Mouse (Mus musculus) heart, adult 18-20 months (tissue): ENCODE measurements around the gene Tmem159. TPM values are rescaled to one million over a fixed set of nuclear protein-coding genes. Genes with fewer than 3 reads are reported as not detected.

Experiments used
- DNase-seq, 2 experiments: peaks; one replicate each; pipeline ENCODE4 v3.0.0; 2021 to 2022; ENCODE audit warnings: mixed read lengths in 1 of 2
- total RNA-seq, 2 experiments: library from RNA; stranded (reverse); gene quantifications; 2 replicates each; pipeline ENCODE4 v1.2.3; 2021

Tmem159 gene
- total RNA-seq, 2 experiments from 2014 or later: 25.9 to 26.0 TPM

DNA sequence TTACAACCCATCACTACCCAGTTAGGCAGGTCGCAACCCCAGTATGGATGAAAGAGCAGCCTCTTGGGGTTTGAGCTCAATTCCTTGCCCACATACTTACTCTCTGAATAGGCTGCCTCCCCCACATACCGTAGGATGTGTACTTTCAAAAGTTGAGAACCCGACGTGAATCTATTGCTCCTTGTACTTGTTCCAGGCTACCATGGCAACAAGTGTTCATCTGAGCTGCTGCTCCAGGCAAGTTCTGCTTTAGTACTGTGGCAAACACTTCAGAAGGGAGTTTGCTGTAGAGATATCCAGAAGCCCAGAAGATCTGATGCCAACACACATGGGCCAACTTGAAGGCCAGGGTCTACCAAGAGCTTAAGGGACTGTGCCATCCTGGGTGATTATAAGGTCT, 26.8 kb downstream of the Tmem159 start:
- no peak for DNase-seq

DNA sequence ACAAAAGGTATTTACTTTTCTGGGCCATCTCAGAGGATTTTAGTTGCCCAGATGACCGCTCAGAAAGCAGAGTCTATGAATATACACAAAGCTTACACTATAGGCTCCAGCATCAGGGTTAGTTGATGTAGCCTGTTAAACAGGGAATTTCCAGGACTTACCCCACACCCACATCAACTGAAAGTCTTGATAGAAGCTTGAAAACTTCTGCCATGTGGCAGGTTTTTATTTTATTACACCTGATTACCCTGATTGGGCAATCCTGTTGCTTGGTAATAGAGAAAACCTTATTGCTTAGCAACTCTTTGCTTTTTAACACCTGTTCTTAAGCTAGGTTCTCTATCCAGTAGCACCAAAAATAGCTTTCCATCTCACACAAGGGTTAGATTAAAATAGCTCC, 40.6 kb downstream of the Tmem159 start:
- DNase-seq: no peak

DNA sequence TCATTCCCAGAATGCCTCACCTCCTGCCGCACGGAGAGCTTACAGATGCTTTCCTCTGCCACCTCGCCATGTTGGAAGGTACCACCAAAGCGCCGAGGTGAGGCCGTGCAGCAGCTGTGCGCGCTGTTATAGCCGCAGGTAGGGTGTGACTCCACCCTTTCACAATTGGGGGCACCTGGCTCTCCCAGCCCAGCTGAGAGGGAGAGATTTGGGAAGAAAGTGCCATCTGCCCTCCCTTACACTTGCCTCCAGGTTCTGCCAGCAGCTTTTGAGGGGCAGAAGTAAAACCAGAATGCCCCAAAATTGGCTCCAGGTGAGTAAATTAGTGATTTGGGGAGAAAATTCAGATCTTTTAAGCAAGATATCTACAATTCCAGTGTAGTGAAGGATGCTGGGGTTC, 43.0 kb downstream of the Tmem159 start, which contains the start of gene Zp2:
Gene Zp2, minus strand, starts transcription at position 101 of the 400 bp plus-strand sequence.
- DNase-seq: no peak

DNA sequence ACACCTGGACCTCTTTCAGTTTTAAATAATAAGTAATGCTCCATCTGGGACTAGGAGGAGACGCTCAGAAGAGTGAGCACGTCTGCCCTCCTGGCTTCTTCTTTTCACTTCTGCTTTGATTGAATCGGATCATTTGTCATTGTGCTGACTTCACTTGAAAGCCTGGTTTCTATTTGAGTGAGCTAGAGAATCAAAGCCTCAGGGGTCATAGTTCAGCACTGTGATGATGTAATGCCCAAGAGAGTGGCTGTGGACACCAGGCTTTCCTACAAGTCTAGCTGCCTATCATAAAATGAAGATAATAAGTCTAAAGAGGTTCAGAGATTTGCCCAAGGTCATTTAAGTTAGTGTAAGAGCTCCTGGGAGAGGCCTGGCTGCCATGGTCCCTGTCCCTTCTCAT, 48.1 kb downstream of the Tmem159 start:
- peak in 1 of 2 experiments; percentile 51 for DNase-seq

DNA sequence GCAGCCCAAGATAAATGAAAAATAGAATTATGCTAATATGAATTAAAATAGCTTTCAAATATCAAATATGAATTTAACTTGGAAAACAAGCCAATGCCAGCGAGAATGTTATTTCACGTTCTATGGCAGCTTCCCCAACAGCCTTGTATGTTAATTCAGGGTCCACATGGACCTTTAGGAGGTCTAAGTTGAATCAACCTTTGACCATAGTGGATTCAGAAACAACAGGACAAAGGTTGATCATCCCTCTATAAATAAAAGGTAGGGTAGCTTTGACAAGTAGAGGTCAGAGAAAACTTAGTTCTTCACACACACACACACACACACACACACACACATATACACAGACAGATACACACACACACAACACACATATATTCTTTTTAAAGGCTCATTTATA, 48.7 kb downstream of the Tmem159 start:
- no peak for DNase-seq

DNA sequence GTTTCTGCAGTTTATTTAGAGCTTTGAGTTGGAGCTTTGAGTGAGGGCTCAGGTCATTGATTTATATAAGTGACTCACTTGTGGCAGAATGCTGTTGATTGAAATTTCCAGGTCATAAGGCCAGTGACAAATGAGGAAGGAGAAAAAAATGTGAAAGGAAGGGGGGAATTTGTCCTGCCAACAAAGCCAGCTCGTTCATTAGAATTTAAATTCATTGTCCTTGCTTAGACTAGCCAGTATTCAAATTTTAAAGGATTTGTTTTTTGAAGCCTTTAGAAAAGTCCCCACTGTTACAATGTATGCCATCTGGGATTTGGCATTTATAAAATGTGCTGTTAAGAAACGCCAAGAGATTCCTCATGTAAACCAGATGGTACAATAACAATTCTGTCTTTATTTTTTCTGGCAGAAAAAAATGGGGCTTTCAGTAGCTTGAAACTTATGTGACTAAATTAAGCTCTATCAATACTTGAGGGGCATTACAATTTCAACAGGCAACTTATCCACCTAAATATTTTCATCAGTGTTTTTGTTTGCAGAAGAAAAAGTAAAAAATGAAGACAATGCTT, 54.8 kb downstream of the Tmem159 start:
- no peak for DNase-seq

DNA sequence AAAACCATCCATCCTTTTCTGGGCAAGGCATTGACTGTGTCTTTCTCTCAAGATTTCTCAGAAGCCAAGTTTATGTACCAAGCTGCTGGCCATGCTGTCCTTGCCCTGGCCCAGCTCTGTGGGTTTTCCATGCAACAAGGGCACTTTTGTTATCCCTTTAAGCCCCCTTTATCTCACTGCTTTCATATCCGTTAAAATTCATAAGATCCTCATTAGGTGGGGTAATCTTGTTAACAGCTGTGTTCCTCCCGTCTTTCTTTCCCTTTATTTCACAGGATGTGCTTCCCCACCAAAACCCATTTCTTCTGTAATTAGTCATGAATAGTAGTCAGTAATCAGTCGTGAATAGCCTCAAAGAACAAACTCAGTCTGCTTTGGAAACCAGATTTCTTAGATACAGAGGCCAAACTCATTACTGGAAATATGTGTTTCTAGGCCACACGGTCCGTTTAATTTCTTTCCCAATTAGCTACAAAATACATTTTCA, 55.5 kb downstream of the Tmem159 start:
- no peak for DNase-seq

DNA sequence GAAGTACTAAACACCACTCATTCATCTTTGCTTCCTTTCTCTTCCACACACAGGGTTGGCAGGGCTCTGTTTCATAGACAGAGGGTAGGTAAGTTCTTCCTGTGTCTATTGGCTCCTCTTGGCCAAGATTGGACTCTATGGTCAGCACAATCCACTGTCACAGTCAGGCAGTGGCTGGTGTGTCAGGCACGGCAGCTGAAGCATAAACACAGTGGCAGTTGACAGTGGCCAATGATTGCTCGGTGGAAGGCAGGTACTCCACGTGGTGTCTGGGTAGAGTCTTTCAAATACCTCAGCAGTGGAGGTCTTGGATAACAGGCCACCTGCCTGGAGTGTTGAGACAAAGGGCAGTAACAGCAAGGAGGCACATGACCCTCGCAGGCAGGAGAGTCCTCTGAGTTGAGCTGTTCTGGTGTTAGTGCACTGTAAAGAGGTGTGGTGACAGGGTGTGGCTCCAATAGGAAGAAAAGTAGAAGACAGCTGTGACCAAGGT, 56.0 kb downstream of the Tmem159 start:
- DNase-seq: no peak

DNA sequence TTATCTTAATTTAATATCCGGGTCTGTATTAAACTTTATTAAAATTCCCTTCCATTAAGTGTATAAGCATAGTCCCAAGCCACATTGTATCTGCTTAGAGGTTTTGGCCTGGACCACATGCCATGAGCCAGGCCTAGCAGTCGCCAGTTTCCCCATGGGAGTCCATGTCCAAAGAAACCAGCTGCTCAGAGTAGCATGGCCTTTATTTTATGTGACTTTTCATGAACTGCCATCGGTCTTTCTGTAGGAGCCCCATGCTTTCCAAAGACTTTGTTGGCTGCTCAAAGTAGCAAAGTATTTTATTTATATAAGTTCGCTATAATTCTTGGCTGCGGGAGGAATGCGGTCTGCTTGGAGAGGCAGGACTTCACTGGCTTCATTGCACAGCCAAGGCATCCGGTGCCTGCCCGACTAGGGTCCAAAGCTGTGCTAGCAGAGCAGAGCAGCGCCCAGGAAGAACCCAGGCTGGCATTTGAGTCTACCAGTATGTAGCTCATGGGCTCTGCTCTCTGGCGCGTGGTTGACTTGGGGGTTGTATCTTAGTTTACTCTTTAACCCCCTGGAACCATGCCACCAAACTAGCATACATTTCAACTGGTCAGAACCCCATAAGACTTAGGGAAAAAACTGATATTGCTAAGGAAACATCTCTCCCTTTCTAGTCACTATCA, 61.6 kb downstream of the Tmem159 start:
- DNase-seq: no peak

Other genes with a start within 250 kb of the Tmem159 start
- gene Lyrm1, start 206.5 kb upstream of the Tmem159 start, total RNA-seq: 1 to 10 TPM; 7.2 to 9.6 TPM
- 10 to 100 TPM; 13.1 to 15.3 TPM for gene Dcun1d3, start 206.1 kb upstream of the Tmem159 start, total RNA-seq
- gene Dnah3, start 7.1 kb upstream of the Tmem159 start, total RNA-seq: under 1 TPM in 1 of 2 experiments, not detected in 1; 0.51 TPM
- under 1 TPM; 0.65 to 0.75 TPM for gene Zp2, start 42.9 kb downstream of the Tmem159 start, total RNA-seq
- gene Anks4b, start 71.5 kb downstream of the Tmem159 start, total RNA-seq: under 1 TPM; 0.18 to 0.22 TPM
- gene Crym, start 99.8 kb downstream of the Tmem159 start, total RNA-seq: 1 to 10 TPM in 1 of 2 experiments, under 1 TPM in 1; 0.35 to 1.1 TPM
- not detected for gene Abca14, start 101.6 kb downstream of the Tmem159 start, total RNA-seq
- gene Abca15, start 226.3 kb downstream of the Tmem159 start, total RNA-seq: not detected